ENCODE assay signal across 8 mouse cellular contexts in genomic region chr14:49118381-49118780, GRCm38 (mm10). TPM values are rescaled to one million over a fixed set of nuclear protein-coding genes. Genes with fewer than 3 reads are reported as not detected.
A peak's percentile ranks its signal among the peaks of the same experiment; 100 is the strongest.
DNase-seq lines count a peak whose midpoint lies in the region; ATAC-seq and TF ChIP-seq lines count a peak whose summit lies in the region.

No protein-coding gene starts in this region.

- peak; percentile 69 for DNase-seq in 416B (ENCODE audit: low read depth)
- DNase-seq in CD8-positive naive resting alpha-beta T cell, adult 2 months (ENCODE audit: low read depth in 2 of 2, low spot score in 2 of 2): peak; percentile 42 to 60
- peak; percentile 77 for DNase-seq in brain, embryonic 14.5 days (ENCODE audit: low read depth)
- peak; percentile 6 to 83 for DNase-seq in frontal cortex, adult 2 months (ENCODE audit: extremely low spot score in 1 of 2, low spot score in 1 of 2)
- DNase-seq in layer of hippocampus, adult 11-12 months (ENCODE audit: low spot score): peak; percentile 71
- peak; percentile 82 for DNase-seq in lung, postnatal 14 days
- DNase-seq in spleen, postnatal 14 days (ENCODE audit: low spot score in 2 of 2): peak; percentile 12 to 57

- TF ChIP-seq POLR2A in brain, embryonic 14.5 days (IDR thresholded peaks at IDR 0.05; ENCODE audit: borderline replicate concordance, extremely low read depth, insufficient read depth, insufficient read length, poor library complexity, severe bottlenecking): no peak

- peak; percentile 76; the same call in 1 of the 2 replicates for TF ChIP-seq CTCF in brain, embryonic 14.5 days (IDR thresholded peaks at IDR 0.05; ENCODE audit: borderline replicate concordance, extremely low read depth, insufficient read depth, insufficient read length)

- ATAC-seq in monocyte, adult 5-6 weeks (replicated peaks; ENCODE audit: insufficient number of reproducible peaks, low FRiP score, low TSS enrichment, poor library complexity, severe bottlenecking): no peak

RNA-seq across cellular contexts. Expression of gene Exoc5, which starts 51.9 kb away (rescaled TPM):
- 53.1 and 57.4 TPM in 2 replicates for polyA plus RNA-seq in brain, embryonic 14.5 days (2012; rRNA removed)
- 31.3 and 34.1 TPM in 2 replicates for polyA plus RNA-seq in frontal cortex, adult 2 months (2012; rRNA removed)
- 66.6 to 127 TPM (median 91.7 TPM) in 3 replicates for total RNA-seq in monocyte, adult 5-6 weeks (2017)

RNA-seq across cellular contexts. Expression of gene Ap5m1, which starts 52.5 kb away (rescaled TPM):
- 19.9 and 22.3 TPM in 2 replicates for polyA plus RNA-seq in brain, embryonic 14.5 days (2012; rRNA removed)
- 17.4 and 18.4 TPM in 2 replicates for polyA plus RNA-seq in frontal cortex, adult 2 months (2012; rRNA removed)
- 29.1 to 53.9 TPM (median 29.5 TPM) in 3 replicates for total RNA-seq in monocyte, adult 5-6 weeks (2017)

RNA-seq across cellular contexts. Expression of gene Naa30, which starts 53.6 kb away (rescaled TPM):
- polyA plus RNA-seq in brain, embryonic 14.5 days (2012; rRNA removed): 26.7 and 29.2 TPM in 2 replicates
- 22.5 and 24.2 TPM in 2 replicates for polyA plus RNA-seq in frontal cortex, adult 2 months (2012; rRNA removed)
- total RNA-seq in monocyte, adult 5-6 weeks (2017): 33.4 to 62.2 TPM (median 36.2 TPM) in 3 replicates
